7 mouse cellular contexts compared by ENCODE assay signal in genomic region chr2:39225331-39226018, GRCm38 (mm10). TPM values are rescaled to one million over a fixed set of nuclear protein-coding genes. Genes with fewer than 3 reads are reported as not detected.
DNase-seq lines count a peak whose midpoint lies in the region; ATAC-seq lines count a peak whose summit lies in the region.
"Not testable (repeated sequence)": the region's sequence is repeated elsewhere in the genome, so short reads cannot be mapped to it uniquely, and the experiment has no call there.

No protein-coding gene starts in this region.

- peak overlapping the region; percentile 64 for H3K4me2 ChIP-seq in embryonic facial prominence, embryonic 14.5 days (ENCODE audit: low read depth, low read length)
- H3K4me2 ChIP-seq in heart, embryonic 11.5 days = peak overlapping the region; percentile 78
- H3K4me2 ChIP-seq in kidney, embryonic 14.5 days (replicated peaks; ENCODE audit: low read depth, low read length) = peak overlapping the region; percentile 69
- H3K4me2 ChIP-seq in limb, embryonic 15.5 days = peak overlapping the region; percentile 51
- H3K4me2 ChIP-seq in midbrain, embryonic 11.5 days = peak overlapping the region; percentile 69

- WGBS in embryonic facial prominence, embryonic 14.5 days = 7% methylated on average over 17 of the region's 36 CpGs
- 5% methylated on average over 25 of the region's 36 CpGs for WGBS in heart, embryonic 11.5 days (ENCODE audit: insufficient replicate concordance)
- WGBS in kidney, embryonic 14.5 days = 4% methylated on average over 24 of the region's 36 CpGs
- 3% methylated on average over 32 of the region's 36 CpGs for WGBS in limb, embryonic 15.5 days
- 5% methylated on average over 35 of the region's 36 CpGs for WGBS in midbrain, embryonic 11.5 days

- H3K27ac ChIP-seq in embryonic facial prominence, embryonic 14.5 days (replicated peaks; ENCODE audit: low read depth, low read length) = peak overlapping the region; percentile 95
- peak overlapping the region; percentile 95 for H3K27ac ChIP-seq in heart, embryonic 11.5 days (ENCODE audit: low read depth, low read length)
- peak overlapping the region; percentile 90 for H3K27ac ChIP-seq in kidney, embryonic 14.5 days (ENCODE audit: low read depth, low read length)
- H3K27ac ChIP-seq in limb, embryonic 15.5 days = peak overlapping the region; percentile 96
- peak overlapping the region; percentile 83 for H3K27ac ChIP-seq in midbrain, embryonic 11.5 days (ENCODE audit: low read depth, low read length)

- ATAC-seq in embryonic facial prominence, embryonic 14.5 days (ENCODE audit: low read depth) = peak; percentile 24
- ATAC-seq in heart, embryonic 11.5 days (replicated peaks; ENCODE audit: insufficient number of reproducible peaks, low FRiP score, low TSS enrichment) = peak; percentile 52
- peak; percentile 71 for ATAC-seq in kidney, embryonic 14.5 days (ENCODE audit: low FRiP score, low TSS enrichment)
- ATAC-seq in limb, embryonic 15.5 days (ENCODE audit: insufficient number of reproducible peaks, low FRiP score, low TSS enrichment, low read depth) = not testable (repeated sequence)
- peak; percentile 62 for ATAC-seq in midbrain, embryonic 11.5 days (ENCODE audit: low FRiP score)

- DNase-seq in adrenal gland, adult 8-10 months = peak; percentile 40
- not testable (repeated sequence) for DNase-seq in embryonic facial prominence, embryonic 14.5 days (ENCODE audit: low spot score); midbrain, embryonic 11.5 days (ENCODE audit: low spot score, missing footprints)
- peak; percentile 28 for DNase-seq in right cerebral cortex, adult 18-20 months

- not testable (repeated sequence) for H3K9me3 ChIP-seq in embryonic facial prominence, embryonic 14.5 days (ENCODE audit: control insufficient read depth, low read length); heart, embryonic 11.5 days (replicated peaks; ENCODE audit: control insufficient read depth, low read length); kidney, embryonic 14.5 days (ENCODE audit: control insufficient read depth, low read length); limb, embryonic 15.5 days; midbrain, embryonic 11.5 days (ENCODE audit: control insufficient read depth, low read length)

- H3K9ac ChIP-seq in embryonic facial prominence, embryonic 14.5 days (ENCODE audit: low read depth, low read length) = peak overlapping the region; percentile 92
- peak overlapping the region; percentile 93 for H3K9ac ChIP-seq in heart, embryonic 11.5 days (ENCODE audit: low read depth, low read length)
- H3K9ac ChIP-seq in kidney, embryonic 14.5 days (ENCODE audit: low read depth, low read length) = peak overlapping the region; percentile 85
- peak overlapping the region; percentile 84 for H3K9ac ChIP-seq in limb, embryonic 15.5 days
- peak overlapping the region; percentile 86 for H3K9ac ChIP-seq in midbrain, embryonic 11.5 days (ENCODE audit: low read length)

- not testable (repeated sequence) for H3K36me3 ChIP-seq in embryonic facial prominence, embryonic 14.5 days (ENCODE audit: control insufficient read depth, insufficient read depth, low read length); heart, embryonic 11.5 days (ENCODE audit: control insufficient read depth, insufficient read depth, low read length); kidney, embryonic 14.5 days (ENCODE audit: control insufficient read depth, insufficient read depth, low read length); limb, embryonic 15.5 days; midbrain, embryonic 11.5 days (ENCODE audit: control insufficient read depth, insufficient read depth, low read length)

- not testable (repeated sequence) for H3K27me3 ChIP-seq in embryonic facial prominence, embryonic 14.5 days (replicated peaks; ENCODE audit: control insufficient read depth, insufficient read depth, low read length); heart, embryonic 11.5 days (ENCODE audit: control insufficient read depth, insufficient read depth, low read length); kidney, embryonic 14.5 days (ENCODE audit: control insufficient read depth, insufficient read depth, low read length); limb, embryonic 15.5 days; midbrain, embryonic 11.5 days (ENCODE audit: control insufficient read depth, insufficient read depth, low read length)

- peaks cover 11% of the 10 kb centered on the region; the same call in 1 of the 2 replicates for H3K4me1 ChIP-seq in embryonic facial prominence, embryonic 14.5 days (ENCODE audit: control insufficient read depth, insufficient read depth, low read length)
- not testable (repeated sequence) for H3K4me1 ChIP-seq in heart, embryonic 11.5 days (ENCODE audit: control insufficient read depth, insufficient read depth, low read length); limb, embryonic 15.5 days; midbrain, embryonic 11.5 days (ENCODE audit: control insufficient read depth, insufficient read depth, low read length)
- H3K4me1 ChIP-seq in kidney, embryonic 14.5 days (ENCODE audit: control insufficient read depth, insufficient read depth, low read length) = peaks cover 11% of the 10 kb centered on the region

- H3K4me3 ChIP-seq in embryonic facial prominence, embryonic 14.5 days (ENCODE audit: low read depth, low read length) = peak overlapping the region; percentile 77
- H3K4me3 ChIP-seq in heart, embryonic 11.5 days (ENCODE audit: low read depth, low read length) = peak overlapping the region; percentile 80
- peak overlapping the region; percentile 69 for H3K4me3 ChIP-seq in kidney, embryonic 14.5 days (ENCODE audit: low read length)
- peak overlapping the region; percentile 87 for H3K4me3 ChIP-seq in limb, embryonic 15.5 days
- H3K4me3 ChIP-seq in midbrain, embryonic 11.5 days (ENCODE audit: low read depth, low read length) = peak overlapping the region; percentile 75

RNA-seq across cellular contexts. Expression of gene Ppp6c, which starts 0.8 kb away (rescaled TPM):
- total RNA-seq in adrenal gland, adult 8-10 months (2022) = 10 to 100 TPM; 77.8 to 98.3 (median 95.7) TPM
- 80.4 and 87.2 TPM in 2 replicates for polyA plus RNA-seq in embryonic facial prominence, embryonic 14.5 days (2014; fragmentation: Nextera tagmentation; extraction: Ambion mirVana)
- 49.4 and 54.2 TPM in 2 replicates for polyA plus RNA-seq in heart, embryonic 11.5 days (2014; fragmentation: Nextera tagmentation; extraction: Ambion mirVana)
- 67.4 and 79.0 TPM in 2 replicates for polyA plus RNA-seq in kidney, embryonic 14.5 days (2014; fragmentation: Nextera tagmentation; extraction: Ambion mirVana)
- polyA plus RNA-seq in limb, embryonic 15.5 days (2015; fragmentation: Nextera tagmentation; extraction: Ambion mirVana) = 80.0 and 80.4 TPM in 2 replicates
- polyA plus RNA-seq in midbrain, embryonic 11.5 days (2014; fragmentation: Nextera tagmentation; extraction: Ambion mirVana) = 92.7 and 110 TPM in 2 replicates

RNA-seq across cellular contexts. Expression of gene Scai, which starts 34.9 kb away (rescaled TPM):
- total RNA-seq in adrenal gland, adult 8-10 months (2022) = 10 to 100 TPM in 2 of 4 experiments, 1 to 10 TPM in 2; 7.0 to 17.9 (median 13.1) TPM
- 8.9 and 10.2 TPM in 2 replicates for polyA plus RNA-seq in embryonic facial prominence, embryonic 14.5 days (2014; fragmentation: Nextera tagmentation; extraction: Ambion mirVana)
- 5.0 and 6.5 TPM in 2 replicates for polyA plus RNA-seq in heart, embryonic 11.5 days (2014; fragmentation: Nextera tagmentation; extraction: Ambion mirVana)
- 10.7 and 14.1 TPM in 2 replicates for polyA plus RNA-seq in kidney, embryonic 14.5 days (2014; fragmentation: Nextera tagmentation; extraction: Ambion mirVana)
- polyA plus RNA-seq in limb, embryonic 15.5 days (2015; fragmentation: Nextera tagmentation; extraction: Ambion mirVana) = 9.3 and 11.7 TPM in 2 replicates
- 8.1 and 8.2 TPM in 2 replicates for polyA plus RNA-seq in midbrain, embryonic 11.5 days (2014; fragmentation: Nextera tagmentation; extraction: Ambion mirVana)
